Mouse (Mus musculus): ENCODE measurements at regions not wholly inside any gene's neighbourhood (a gene's known extent, or its start where the extent isn't known, plus 50 kb on each side); places are given as distances from the start of the nearest gene placed in this dataset.

- Histone ChIP-seq H3K27ac (ENCODE audit: insufficient read depth, low read depth, low read length, poor library complexity, severe bottlenecking) (no peak overlapping the region), H3K4me1 (ENCODE audit: control insufficient read depth in 2 of 2, insufficient read depth in 2 of 2, low read length in 2 of 2, poor library complexity in 1 of 2) (no peaks in the 10 kb centered on the region), H3K36me3 (ENCODE audit: control insufficient read depth, insufficient read depth, low read length, poor library complexity, severe bottlenecking) (no peaks in the 10 kb centered on the region), H3K9ac (ENCODE audit: insufficient read depth, low read depth, low read length, poor library complexity, severe bottlenecking) (no peak overlapping the region), H3K4me3 (ENCODE audit: insufficient read depth in 1 of 2, low read depth in 1 of 2, low read length in 2 of 2, poor library complexity in 1 of 2, severe bottlenecking in 1 of 2) (no peak overlapping the region), H3K9me3 (ENCODE audit: control insufficient read depth, insufficient read depth, low read depth, low read length) (no peaks in the 10 kb centered on the region)
- in situ Hi-C loops (cut with MboI; ENCODE audit: low sequenced_read_pairs in 2 of 2, unreplicated experiment in 2 of 2), result no loop called here
- no peak for DNase-seq (ENCODE audit: low read depth, low spot score)
- no peak for TF ChIP-seq HCFC1 (IDR thresholded peaks at IDR 0.05; ENCODE audit: borderline replicate concordance, insufficient read depth, low read length)
- TF ChIP-seq CHD2 (IDR thresholded peaks at IDR 0.05; ENCODE audit: low read depth, low read length), result no peak
- no peak for TF ChIP-seq ZNF384 (IDR thresholded peaks at IDR 0.05; ENCODE audit: low read depth, low read length)
- TF ChIP-seq MAFK (IDR thresholded peaks at IDR 0.05; ENCODE audit: insufficient read depth, low read depth, low read length), result no peak
- no peak for TF ChIP-seq ZC3H11A (IDR thresholded peaks at IDR 0.05; ENCODE audit: borderline replicate concordance, low read depth, low read length)
Measured at GRCm38 (mm10) chr8:25443552-25443951, 619.4 kb upstream of the Adam5 start.

DNA sequence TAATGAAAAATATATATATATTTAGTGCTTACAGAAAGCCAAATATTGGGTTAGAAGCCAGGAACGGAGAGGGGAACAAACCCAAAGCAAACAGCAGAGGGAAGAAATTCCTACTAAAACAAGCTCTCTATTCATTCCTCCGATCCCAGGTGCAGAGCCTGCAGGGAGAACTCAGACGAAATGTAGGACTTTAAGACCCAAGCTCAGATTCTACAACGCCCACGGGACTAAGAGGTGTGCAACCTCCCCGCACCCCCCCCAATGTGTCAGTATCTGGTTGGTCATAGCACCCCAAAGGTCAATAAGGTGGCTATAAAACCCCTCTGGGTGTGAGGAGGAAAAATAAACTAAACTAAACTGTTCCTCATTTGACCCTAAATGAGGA lies 616.9 kb upstream of the Adam5 start:
- no peak for DNase-seq (ENCODE audit: low read depth, low spot score)
- no peak overlapping the region for H3K27ac ChIP-seq (ENCODE audit: insufficient read depth, low read depth, low read length, poor library complexity, severe bottlenecking)
- H3K4me3 ChIP-seq (ENCODE audit: insufficient read depth in 1 of 2, low read depth in 1 of 2, low read length in 2 of 2, poor library complexity in 1 of 2, severe bottlenecking in 1 of 2), result no peak overlapping the region

GRCm38 (mm10) chr8:25440391-25441056 lies 616.4 kb upstream of the Adam5 start:
- Histone ChIP-seq H3K36me3 (ENCODE audit: control insufficient read depth, insufficient read depth, low read length, poor library complexity, severe bottlenecking) (no peaks in the 10 kb centered on the region), H3K4me1 (ENCODE audit: control insufficient read depth in 2 of 2, insufficient read depth in 2 of 2, low read length in 2 of 2, poor library complexity in 1 of 2) (peaks cover 1 to 8% of the 10 kb centered on the region in 2 experiments; a peak in 3 of 4 replicates), H3K9me3 (ENCODE audit: control insufficient read depth, insufficient read depth, low read depth, low read length) (no peaks in the 10 kb centered on the region), H3K4me3 (ENCODE audit: insufficient read depth in 1 of 2, low read depth in 1 of 2, low read length in 2 of 2, poor library complexity in 1 of 2, severe bottlenecking in 1 of 2) (no peak overlapping the region), H3K9ac (ENCODE audit: insufficient read depth, low read depth, low read length, poor library complexity, severe bottlenecking) (no peak overlapping the region), H3K27ac (ENCODE audit: insufficient read depth, low read depth, low read length, poor library complexity, severe bottlenecking) (no peak overlapping the region)
- in situ Hi-C loops (cut with MboI; ENCODE audit: low sequenced_read_pairs in 2 of 2, unreplicated experiment in 2 of 2), result no loop called here
- no peak for DNase-seq (ENCODE audit: low read depth, low spot score)
- TF ChIP-seq ZC3H11A (IDR thresholded peaks at IDR 0.05; ENCODE audit: borderline replicate concordance, low read depth, low read length) (no peak), HCFC1 (IDR thresholded peaks at IDR 0.05; ENCODE audit: borderline replicate concordance, insufficient read depth, low read length) (no peak), MAFK (IDR thresholded peaks at IDR 0.05; ENCODE audit: insufficient read depth, low read depth, low read length) (no peak), ZNF384 (IDR thresholded peaks at IDR 0.05; ENCODE audit: low read depth, low read length) (no peak), CHD2 (IDR thresholded peaks at IDR 0.05; ENCODE audit: low read depth, low read length) (no peak)

More for the DNA sequence above, 616.9 kb upstream of the Adam5 start:
- H3K36me3 ChIP-seq (ENCODE audit: control insufficient read depth, insufficient read depth, low read length, poor library complexity, severe bottlenecking), result no peaks in the 10 kb centered on the region
- in situ Hi-C loops (cut with MboI; ENCODE audit: low sequenced_read_pairs in 2 of 2, unreplicated experiment in 2 of 2), result no loop called here
- TF ChIP-seq HCFC1 (IDR thresholded peaks at IDR 0.05; ENCODE audit: borderline replicate concordance, insufficient read depth, low read length) (no peak), ZC3H11A (IDR thresholded peaks at IDR 0.05; ENCODE audit: borderline replicate concordance, low read depth, low read length) (no peak), MAFK (IDR thresholded peaks at IDR 0.05; ENCODE audit: insufficient read depth, low read depth, low read length) (no peak), CHD2 (IDR thresholded peaks at IDR 0.05; ENCODE audit: low read depth, low read length) (no peak), ZNF384 (IDR thresholded peaks at IDR 0.05; ENCODE audit: low read depth, low read length) (no peak)
- H3K9ac ChIP-seq (ENCODE audit: insufficient read depth, low read depth, low read length, poor library complexity, severe bottlenecking), result no peak overlapping the region
- H3K9me3 ChIP-seq (ENCODE audit: control insufficient read depth, insufficient read depth, low read depth, low read length), result no peaks in the 10 kb centered on the region
- peaks cover 1 to 8% of the 10 kb centered on the region in 2 experiments; a peak in 3 of 4 replicates for H3K4me1 ChIP-seq (ENCODE audit: control insufficient read depth in 2 of 2, insufficient read depth in 2 of 2, low read length in 2 of 2, poor library complexity in 1 of 2)

DNA sequence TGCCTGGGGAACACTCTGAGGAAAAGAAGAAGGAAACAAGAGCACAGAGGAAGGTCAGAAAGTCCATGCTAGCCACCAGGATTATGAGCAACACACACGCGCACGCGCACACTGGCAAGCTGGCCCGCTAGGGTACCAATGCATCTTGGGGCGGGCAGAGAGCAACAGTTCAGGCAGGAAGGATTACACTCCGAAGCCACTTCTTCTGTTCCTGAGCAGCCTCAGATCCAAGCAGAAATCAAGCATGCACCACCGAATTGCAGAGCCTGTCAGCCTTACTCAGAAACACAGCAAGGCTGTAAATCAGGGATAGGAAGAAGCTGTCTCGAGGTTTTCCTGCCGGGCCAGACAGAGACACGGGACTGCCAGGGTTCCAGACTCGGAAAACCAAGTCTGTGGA lies 615.8 kb upstream of the Adam5 start:
- in situ Hi-C loops (cut with MboI; ENCODE audit: low sequenced_read_pairs in 2 of 2, unreplicated experiment in 2 of 2), result no loop called here
- no peak overlapping the region for H3K4me3 ChIP-seq (ENCODE audit: insufficient read depth in 1 of 2, low read depth in 1 of 2, low read length in 2 of 2, poor library complexity in 1 of 2, severe bottlenecking in 1 of 2)

More for the DNA sequence above, 615.8 kb upstream of the Adam5 start:
- Histone ChIP-seq H3K9me3 (ENCODE audit: control insufficient read depth, insufficient read depth, low read depth, low read length) (no peaks in the 10 kb centered on the region), H3K27ac (ENCODE audit: insufficient read depth, low read depth, low read length, poor library complexity, severe bottlenecking) (no peak overlapping the region), H3K4me1 (ENCODE audit: control insufficient read depth in 2 of 2, insufficient read depth in 2 of 2, low read length in 2 of 2, poor library complexity in 1 of 2) (peaks cover 1 to 8% of the 10 kb centered on the region in 2 experiments; a peak in 3 of 4 replicates), H3K9ac (ENCODE audit: insufficient read depth, low read depth, low read length, poor library complexity, severe bottlenecking) (no peak overlapping the region), H3K36me3 (ENCODE audit: control insufficient read depth, insufficient read depth, low read length, poor library complexity, severe bottlenecking) (no peaks in the 10 kb centered on the region)
- no peak for TF ChIP-seq ZNF384 (IDR thresholded peaks at IDR 0.05; ENCODE audit: low read depth, low read length)
- TF ChIP-seq ZC3H11A (IDR thresholded peaks at IDR 0.05; ENCODE audit: borderline replicate concordance, low read depth, low read length), result no peak
- TF ChIP-seq MAFK (IDR thresholded peaks at IDR 0.05; ENCODE audit: insufficient read depth, low read depth, low read length), result no peak
- no peak for TF ChIP-seq HCFC1 (IDR thresholded peaks at IDR 0.05; ENCODE audit: borderline replicate concordance, insufficient read depth, low read length)
- TF ChIP-seq CHD2 (IDR thresholded peaks at IDR 0.05; ENCODE audit: low read depth, low read length), result no peak
- DNase-seq (ENCODE audit: low read depth, low spot score), result no peak

Data from ES-E14 (cell line).